Mouse (Mus musculus): ENCODE measurements at regions not wholly inside any gene's neighbourhood (a gene's known extent, or its start where the extent isn't known, plus 50 kb on each side); places are given as distances from the start of the nearest gene placed in this dataset.

DNA sequence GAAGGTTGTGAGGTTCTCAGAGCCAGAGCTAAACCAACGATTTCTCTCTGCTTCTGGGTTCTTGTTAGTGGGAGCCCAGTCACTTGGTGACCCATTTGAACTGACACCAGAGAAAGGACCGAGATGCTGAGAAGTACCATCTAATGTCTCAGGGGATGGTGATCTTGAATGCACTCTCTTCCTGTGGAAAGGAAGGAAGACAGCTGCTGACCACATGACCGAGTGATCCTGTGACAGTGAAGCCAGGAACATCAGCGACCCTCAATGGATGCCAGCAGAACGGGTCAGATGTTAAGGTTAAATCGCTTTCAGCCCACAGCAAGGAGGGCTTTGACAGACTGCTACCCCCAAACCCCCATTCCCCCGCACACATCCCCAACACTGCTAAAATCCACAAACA, 78.1 kb upstream of the Ankrd28 start:
- Histone ChIP-seq H3K36me3 (ENCODE audit: control insufficient read depth, insufficient read depth, low read length) (no peaks in the 10 kb centered on the region), H3K27ac (ENCODE audit: insufficient read depth, low read depth, low read length) (no peak overlapping the region), H3K4me1 (ENCODE audit: control insufficient read depth, insufficient read depth, insufficient read length, low read length) (no peaks in the 10 kb centered on the region), H3K27me3 (ENCODE audit: control insufficient read depth, insufficient read depth, low read length) (no peaks in the 10 kb centered on the region), H3K4me3 (ENCODE audit: low read depth, low read length) (no peak overlapping the region)
- no peak for TF ChIP-seq POLR2A (IDR thresholded peaks at IDR 0.05; ENCODE audit: low read depth, low read length)
- no peak for TF ChIP-seq CTCF (IDR thresholded peaks at IDR 0.05; ENCODE audit: extremely low read depth, insufficient read length, insufficient replicate concordance, low read depth, low read length)
- WGBS = 72% methylated on average over 7 of the region's 7 CpGs

DNA sequence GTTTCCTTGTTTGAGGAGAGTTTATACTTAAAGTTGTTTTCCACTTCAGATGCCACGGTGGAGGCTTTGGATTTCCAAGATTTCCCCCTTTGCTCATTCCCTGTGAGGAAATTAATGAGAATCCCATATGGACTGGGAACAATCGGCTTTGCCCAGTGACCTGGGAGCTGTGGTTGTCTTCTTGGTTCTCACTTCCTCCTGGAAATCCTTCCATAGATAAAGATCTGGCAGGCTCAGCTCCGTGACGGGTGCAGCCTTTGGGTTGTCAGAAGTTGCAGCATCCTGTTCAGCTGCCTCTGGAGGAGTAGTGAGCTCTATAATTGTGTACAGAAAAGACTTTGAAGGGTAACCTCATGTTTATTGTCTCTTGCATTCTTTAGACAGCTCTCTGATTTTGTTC, 78.8 kb upstream of the Ankrd28 start:
- no peaks in the 10 kb centered on the region for H3K27me3 ChIP-seq (ENCODE audit: control insufficient read depth, insufficient read depth, low read length)
- no peak overlapping the region for H3K27ac ChIP-seq (ENCODE audit: insufficient read depth, low read depth, low read length)
- no peak for TF ChIP-seq POLR2A (IDR thresholded peaks at IDR 0.05; ENCODE audit: low read depth, low read length)
- TF ChIP-seq CTCF (IDR thresholded peaks at IDR 0.05; ENCODE audit: extremely low read depth, insufficient read length, insufficient replicate concordance, low read depth, low read length) = no peak
- no peak overlapping the region for H3K4me3 ChIP-seq (ENCODE audit: low read depth, low read length)
- no peaks in the 10 kb centered on the region for H3K36me3 ChIP-seq (ENCODE audit: control insufficient read depth, insufficient read depth, low read length)
- H3K4me1 ChIP-seq (ENCODE audit: control insufficient read depth, insufficient read depth, insufficient read length, low read length) = no peaks in the 10 kb centered on the region
- 23% methylated on average over 4 of the region's 4 CpGs for WGBS

DNA sequence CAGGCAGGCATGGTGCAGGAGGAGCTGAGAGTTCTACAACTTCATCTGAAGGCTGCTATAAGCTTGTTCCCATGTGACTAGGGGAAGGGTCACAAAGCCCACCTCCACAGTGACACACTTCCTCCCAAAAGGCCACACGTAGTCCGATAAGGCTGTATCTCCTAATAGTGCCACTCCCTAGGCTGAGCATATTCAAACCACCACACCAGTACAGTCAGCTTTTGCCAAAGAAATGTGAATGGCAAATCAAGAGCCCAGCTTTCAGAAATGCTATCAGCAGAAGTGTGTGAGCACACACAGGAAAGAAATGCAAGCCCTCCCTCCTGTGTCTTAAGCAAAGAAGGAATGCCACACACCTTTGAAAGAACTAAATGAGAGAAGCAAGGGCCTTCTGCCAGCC, 80.4 kb upstream of the Ankrd28 start:
- Histone ChIP-seq H3K4me3 (ENCODE audit: low read depth, low read length) (no peak overlapping the region), H3K27me3 (ENCODE audit: control insufficient read depth, insufficient read depth, low read length) (no peaks in the 10 kb centered on the region), H3K27ac (ENCODE audit: insufficient read depth, low read depth, low read length) (no peak overlapping the region), H3K4me1 (ENCODE audit: control insufficient read depth, insufficient read depth, insufficient read length, low read length) (no peaks in the 10 kb centered on the region), H3K36me3 (ENCODE audit: control insufficient read depth, insufficient read depth, low read length) (no peaks in the 10 kb centered on the region)
- WGBS = 66% methylated on average over 2 of the region's 2 CpGs
- TF ChIP-seq POLR2A (IDR thresholded peaks at IDR 0.05; ENCODE audit: low read depth, low read length) (no peak), CTCF (IDR thresholded peaks at IDR 0.05; ENCODE audit: extremely low read depth, insufficient read length, insufficient replicate concordance, low read depth, low read length) (no peak)

DNA sequence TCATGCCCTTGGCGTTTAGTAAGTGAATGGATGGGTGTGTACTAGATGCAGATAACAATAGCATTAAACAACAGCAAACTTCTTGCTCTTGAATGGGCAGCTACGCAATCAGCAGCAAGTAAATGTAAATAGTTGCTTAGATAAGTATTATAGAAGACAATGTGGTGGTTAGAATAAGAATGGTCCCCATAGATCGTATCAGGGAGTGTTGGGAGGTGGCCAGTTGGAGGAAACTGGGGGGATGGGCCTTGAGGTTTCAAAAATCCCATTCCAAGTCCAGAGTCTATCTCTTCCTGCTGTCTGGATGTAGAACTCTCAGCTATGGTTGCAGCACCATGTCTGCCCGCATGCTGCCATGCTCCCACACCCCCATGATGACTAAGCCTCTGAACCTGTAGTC, 88.0 kb upstream of the Ankrd28 start:
- Histone ChIP-seq H3K27me3 (ENCODE audit: control insufficient read depth, insufficient read depth, low read length) (no peaks in the 10 kb centered on the region), H3K4me3 (ENCODE audit: low read depth, low read length) (no peak overlapping the region), H3K4me1 (ENCODE audit: control insufficient read depth, insufficient read depth, insufficient read length, low read length) (no peaks in the 10 kb centered on the region), H3K27ac (ENCODE audit: insufficient read depth, low read depth, low read length) (no peak overlapping the region), H3K36me3 (ENCODE audit: control insufficient read depth, insufficient read depth, low read length) (no peaks in the 10 kb centered on the region)
- 85% methylated on average over 4 of the region's 4 CpGs for WGBS
- TF ChIP-seq POLR2A (IDR thresholded peaks at IDR 0.05; ENCODE audit: low read depth, low read length) = no peak

DNA sequence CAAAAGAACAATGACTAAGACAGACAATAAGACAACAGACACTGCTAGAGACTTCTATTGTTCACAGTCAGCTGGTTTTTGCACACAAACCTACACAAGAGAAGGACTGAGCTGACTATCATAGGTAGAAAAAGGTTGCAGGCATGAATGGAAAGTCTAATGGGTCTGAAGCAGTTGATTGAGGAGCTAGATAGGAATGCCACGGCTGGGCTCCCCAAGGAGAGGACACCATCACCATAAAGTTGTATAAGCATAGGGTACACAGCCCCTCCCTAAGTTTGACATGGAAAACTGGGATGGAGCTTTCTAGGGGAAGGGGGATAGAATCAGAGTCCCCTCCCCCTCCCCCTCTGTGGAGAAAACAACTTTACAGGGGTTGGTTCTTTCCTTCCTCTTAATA, 88.5 kb upstream of the Ankrd28 start:
- 94% methylated on average over 1 of the region's 1 CpGs for WGBS
- no peak overlapping the region for H3K27ac ChIP-seq (ENCODE audit: insufficient read depth, low read depth, low read length)

DNA sequence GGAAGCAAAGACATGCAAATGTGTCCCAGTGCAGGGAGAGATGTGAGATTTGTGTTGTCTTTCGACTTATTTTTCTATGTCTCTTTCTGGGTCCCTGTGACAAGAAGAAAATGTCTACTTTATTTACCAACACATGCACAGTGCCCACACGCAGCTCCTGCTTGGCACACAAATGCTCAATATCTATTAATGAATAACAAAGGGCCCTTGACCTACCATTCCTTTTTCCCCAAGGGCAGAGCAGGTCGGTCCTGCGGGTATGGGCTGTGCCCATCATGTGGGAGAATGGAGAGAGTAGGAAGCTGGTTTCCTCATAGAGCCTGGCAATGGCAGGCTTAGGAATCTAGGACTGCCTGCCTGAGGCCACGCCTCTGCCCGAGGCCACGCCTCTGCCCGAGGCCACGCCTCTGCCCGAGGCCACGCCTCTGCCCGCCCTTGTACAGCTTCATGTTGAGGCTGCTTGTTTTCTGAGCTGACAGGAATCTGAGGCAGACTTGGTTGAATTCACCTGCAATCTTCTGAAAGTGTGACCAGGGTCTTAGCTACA, 98.8 kb upstream of the Ankrd28 start:
- no peak for TF ChIP-seq POLR2A (IDR thresholded peaks at IDR 0.05; ENCODE audit: low read depth, low read length)
- TF ChIP-seq CTCF (IDR thresholded peaks at IDR 0.05; ENCODE audit: extremely low read depth, insufficient read length, insufficient replicate concordance, low read depth, low read length) = no peak
- Histone ChIP-seq H3K27me3 (ENCODE audit: control insufficient read depth, insufficient read depth, low read length) (no peaks in the 10 kb centered on the region), H3K36me3 (ENCODE audit: control insufficient read depth, insufficient read depth, low read length) (no peaks in the 10 kb centered on the region), H3K4me3 (ENCODE audit: low read depth, low read length) (peak overlapping the region; percentile 3; the same call in 1 of the 2 replicates), H3K27ac (ENCODE audit: insufficient read depth, low read depth, low read length) (peak overlapping the region; percentile 92), H3K4me1 (ENCODE audit: control insufficient read depth, insufficient read depth, insufficient read length, low read length) (peaks cover 11% of the 10 kb centered on the region; the same call in 1 of the 2 replicates)
- WGBS = 22% methylated on average over 12 of the region's 12 CpGs

More for the DNA sequence above, 88.5 kb upstream of the Ankrd28 start:
- TF ChIP-seq POLR2A (IDR thresholded peaks at IDR 0.05; ENCODE audit: low read depth, low read length) (no peak), CTCF (IDR thresholded peaks at IDR 0.05; ENCODE audit: extremely low read depth, insufficient read length, insufficient replicate concordance, low read depth, low read length) (no peak)
- no peaks in the 10 kb centered on the region for H3K27me3 ChIP-seq (ENCODE audit: control insufficient read depth, insufficient read depth, low read length)
- no peak overlapping the region for H3K4me3 ChIP-seq (ENCODE audit: low read depth, low read length)
- H3K36me3 ChIP-seq (ENCODE audit: control insufficient read depth, insufficient read depth, low read length) = no peaks in the 10 kb centered on the region
- no peaks in the 10 kb centered on the region for H3K4me1 ChIP-seq (ENCODE audit: control insufficient read depth, insufficient read depth, insufficient read length, low read length)

DNA sequence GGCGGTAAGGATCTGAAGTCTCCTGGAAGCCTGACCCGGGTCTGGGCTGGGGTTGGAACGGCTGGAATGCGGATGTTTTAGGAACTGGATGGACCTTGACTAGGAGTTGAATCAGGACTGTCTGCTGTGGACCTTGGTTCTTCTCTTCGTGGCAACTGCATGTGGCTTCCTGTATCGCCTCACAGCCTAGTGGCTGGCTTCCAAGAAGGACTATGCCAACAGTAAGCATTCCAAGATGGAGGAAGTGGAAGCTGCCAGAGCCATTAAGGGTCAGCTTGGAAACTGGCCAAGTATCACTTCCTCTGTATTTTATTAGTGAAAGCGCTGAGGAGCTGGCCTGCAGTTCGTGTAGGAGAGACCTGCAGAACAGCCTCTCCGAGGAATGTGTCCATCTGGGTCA, 98.4 kb upstream of the Galnt15 start:
- TF ChIP-seq POLR2A (IDR thresholded peaks at IDR 0.05; ENCODE audit: low read depth, low read length) (peak; percentile 42; the same call in 1 of the 2 replicates), CTCF (IDR thresholded peaks at IDR 0.05; ENCODE audit: extremely low read depth, insufficient read length, insufficient replicate concordance, low read depth, low read length) (no peak)
- Histone ChIP-seq H3K27ac (ENCODE audit: insufficient read depth, low read depth, low read length) (peak overlapping the region; percentile 92), H3K4me1 (ENCODE audit: control insufficient read depth, insufficient read depth, insufficient read length, low read length) (peaks cover 13% of the 10 kb centered on the region; the same call in 1 of the 2 replicates), H3K36me3 (ENCODE audit: control insufficient read depth, insufficient read depth, low read length) (no peaks in the 10 kb centered on the region), H3K27me3 (ENCODE audit: control insufficient read depth, insufficient read depth, low read length) (no peaks in the 10 kb centered on the region), H3K4me3 (ENCODE audit: low read depth, low read length) (no peak overlapping the region)
- WGBS = 7% methylated on average over 9 of the region's 9 CpGs
